In the genomic region with DNA sequence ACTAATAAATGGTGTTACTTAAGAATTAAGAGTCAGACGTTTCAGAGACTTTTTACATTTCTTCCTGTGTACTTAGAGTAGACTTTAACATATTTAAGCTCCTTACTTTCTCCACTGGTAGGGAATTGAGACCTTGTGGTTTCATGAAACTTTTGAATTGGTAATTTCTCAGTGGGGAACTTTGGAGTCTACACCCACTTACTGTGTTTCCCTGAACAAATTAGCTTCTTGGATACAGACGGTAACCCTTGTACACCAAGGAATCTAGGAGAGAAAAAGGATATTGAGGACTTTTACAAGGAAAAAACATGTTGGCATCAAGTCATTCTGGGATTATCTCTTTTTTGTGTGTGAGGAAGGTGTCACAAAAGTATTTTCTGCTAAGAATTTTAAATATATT, we compare ENCODE assay signal across 9 mouse cellular contexts. TPM values are rescaled to one million over a fixed set of nuclear protein-coding genes. Genes with fewer than 3 reads are reported as not detected.
DNase-seq lines count a peak whose midpoint lies in the region; ATAC-seq lines count a peak whose summit lies in the region.
"Had no signal": no experiment of that assay in that cellular context is flagged by ENCODE, and none has a peak within 500 bp of the region (broad histone marks: within the 10 kb centered on the region; RNA-seq: fewer than 3 reads in every experiment).

No protein-coding gene starts in this region.

- peak overlapping the region; percentile 64 for H3K4me2 ChIP-seq in kidney, embryonic 14.5 days (replicated peaks; ENCODE audit: low read depth, low read length)
- peak overlapping the region; percentile 71 for H3K4me2 ChIP-seq in hindbrain, embryonic 15.5 days
- H3K4me2 ChIP-seq in midbrain, embryonic 14.5 days (ENCODE audit: low read length) = peak overlapping the region; percentile 56

- no peak overlapping the region for H3K27ac ChIP-seq in kidney, embryonic 14.5 days (ENCODE audit: low read depth, low read length)
- H3K27ac ChIP-seq in hindbrain, embryonic 15.5 days (replicated peaks) = no peak overlapping the region
- no peak overlapping the region for H3K27ac ChIP-seq in midbrain, embryonic 14.5 days (replicated peaks; ENCODE audit: low read depth, low read length)

- peaks cover 7% of the 10 kb centered on the region for H3K4me1 ChIP-seq in kidney, embryonic 14.5 days (ENCODE audit: control insufficient read depth, insufficient read depth, low read length)
- H3K4me1 ChIP-seq in hindbrain, embryonic 15.5 days (replicated peaks) = peaks cover 15% of the 10 kb centered on the region
- H3K4me1 ChIP-seq in midbrain, embryonic 14.5 days (ENCODE audit: control insufficient read depth, insufficient read depth, low read length) = peaks cover 6% of the 10 kb centered on the region; the same call in 1 of the 2 replicates

- ATAC-seq in kidney, embryonic 14.5 days (ENCODE audit: low FRiP score, low TSS enrichment) = no peak
- no peak for ATAC-seq in hindbrain, embryonic 15.5 days (ENCODE audit: low FRiP score, low read depth)
- no peak for ATAC-seq in midbrain, embryonic 14.5 days (ENCODE audit: low FRiP score, low TSS enrichment)
- ATAC-seq: inflammation-experienced regulatory T-cells, adult 6 months had no signal

- WGBS in kidney, embryonic 14.5 days = 53% methylated on average over 2 of the region's 2 CpGs
- 49% methylated on average over 2 of the region's 2 CpGs for WGBS in hindbrain, embryonic 15.5 days
- 38% methylated on average over 2 of the region's 2 CpGs for WGBS in midbrain, embryonic 14.5 days

- H3K4me3 ChIP-seq in kidney, embryonic 14.5 days (ENCODE audit: low read length) = peak overlapping the region; percentile 77
- H3K4me3 ChIP-seq in hindbrain, embryonic 15.5 days = peak overlapping the region; percentile 11
- H3K4me3 ChIP-seq in midbrain, embryonic 14.5 days (replicated peaks; ENCODE audit: low read depth, low read length) = peak overlapping the region; percentile 78; the same call in 1 of the 2 replicates

- DNase-seq in kidney, adult 8-10 months = no peak
- peak; percentile 27 for DNase-seq in Muller cell, postnatal 12 days (ENCODE audit: inconsistent ontology term)
- DNase-seq in midbrain, embryonic 14.5 days = no peak
- DNase-seq in spleen, postnatal 36 days (ENCODE audit: low spot score in 2 of 2) = no peak
- no peak for DNase-seq in right cerebral cortex, postnatal 25 days
- DNase-seq in urinary bladder, postnatal 36 days (ENCODE audit: low spot score in 2 of 2) = no peak

- no peaks in the 10 kb centered on the region for H3K9me3 ChIP-seq in kidney, embryonic 14.5 days (ENCODE audit: control insufficient read depth, low read length)
- H3K9me3 ChIP-seq in hindbrain, embryonic 15.5 days = no peaks in the 10 kb centered on the region
- H3K9me3 ChIP-seq in midbrain, embryonic 14.5 days (ENCODE audit: control insufficient read depth, low read length) = no peaks in the 10 kb centered on the region

- no peaks in the 10 kb centered on the region for H3K27me3 ChIP-seq in kidney, embryonic 14.5 days (ENCODE audit: control insufficient read depth, insufficient read depth, low read length)
- H3K27me3 ChIP-seq in hindbrain, embryonic 15.5 days = no peaks in the 10 kb centered on the region
- H3K27me3 ChIP-seq in midbrain, embryonic 14.5 days (ENCODE audit: control insufficient read depth, insufficient read depth, low read length) = no peaks in the 10 kb centered on the region

- H3K36me3 ChIP-seq in kidney, embryonic 14.5 days (ENCODE audit: control insufficient read depth, insufficient read depth, low read length) = peaks cover 25% of the 10 kb centered on the region
- peaks cover 16% of the 10 kb centered on the region for H3K36me3 ChIP-seq in hindbrain, embryonic 15.5 days
- H3K36me3 ChIP-seq in midbrain, embryonic 14.5 days (ENCODE audit: control insufficient read depth, insufficient read depth, low read length) = peaks cover 25% of the 10 kb centered on the region

- peak overlapping the region; percentile 7; the same call in 1 of the 2 replicates for H3K9ac ChIP-seq in kidney, embryonic 14.5 days (ENCODE audit: low read depth, low read length)
- no peak overlapping the region for H3K9ac ChIP-seq in hindbrain, embryonic 15.5 days
- H3K9ac ChIP-seq in midbrain, embryonic 14.5 days (replicated peaks; ENCODE audit: low read length) = no peak overlapping the region

RNA-seq across cellular contexts. Expression of a gene that starts 2.8 kb away (rescaled TPM):
- 277 and 284 TPM in 2 replicates for polyA plus RNA-seq in kidney, embryonic 14.5 days (2014; fragmentation: Nextera tagmentation; extraction: Ambion mirVana)
- polyA plus RNA-seq in hindbrain, embryonic 15.5 days (2015; fragmentation: Nextera tagmentation; extraction: Ambion mirVana) = 232 and 242 TPM in 2 replicates
- 219 and 227 TPM in 2 replicates for polyA plus RNA-seq in midbrain, embryonic 14.5 days (2014; fragmentation: Nextera tagmentation; extraction: Ambion mirVana)

RNA-seq across cellular contexts. Expression of a gene that starts 36.8 kb away (rescaled TPM):
- 11.2 and 16.9 TPM in 2 replicates for polyA plus RNA-seq in kidney, embryonic 14.5 days (2014; fragmentation: Nextera tagmentation; extraction: Ambion mirVana)
- polyA plus RNA-seq in hindbrain, embryonic 15.5 days (2015; fragmentation: Nextera tagmentation; extraction: Ambion mirVana) = 24.8 and 27.8 TPM in 2 replicates
- polyA plus RNA-seq in midbrain, embryonic 14.5 days (2014; fragmentation: Nextera tagmentation; extraction: Ambion mirVana) = 25.8 and 27.5 TPM in 2 replicates

RNA-seq across cellular contexts. Expression of a gene that starts 54.1 kb away (rescaled TPM):
- 43.2 and 72.9 TPM in 2 replicates for polyA plus RNA-seq in kidney, embryonic 14.5 days (2014; fragmentation: Nextera tagmentation; extraction: Ambion mirVana)
- 66.3 and 71.4 TPM in 2 replicates for polyA plus RNA-seq in hindbrain, embryonic 15.5 days (2015; fragmentation: Nextera tagmentation; extraction: Ambion mirVana)
- polyA plus RNA-seq in midbrain, embryonic 14.5 days (2014; fragmentation: Nextera tagmentation; extraction: Ambion mirVana) = 66.8 and 77.9 TPM in 2 replicates

Comparison
In these comparisons a context has a peak if more than half of its experiments do, and no peak if none do; other contexts are left out.
1. H3K4me3 ChIP-seq: peak in every context shown above with its lines; median percentile 78 in midbrain, embryonic 14.5 days; 77 in kidney, embryonic 14.5 days; 11 in hindbrain, embryonic 15.5 days.